Mouse (Mus musculus): Measurements from ENCODE around the gene S1pr5.
"Not testable (repeated sequence)": the region's sequence is repeated elsewhere in the genome, so short reads cannot be mapped to it uniquely, and the experiment has no call there.

S1pr5 gene

DNA sequence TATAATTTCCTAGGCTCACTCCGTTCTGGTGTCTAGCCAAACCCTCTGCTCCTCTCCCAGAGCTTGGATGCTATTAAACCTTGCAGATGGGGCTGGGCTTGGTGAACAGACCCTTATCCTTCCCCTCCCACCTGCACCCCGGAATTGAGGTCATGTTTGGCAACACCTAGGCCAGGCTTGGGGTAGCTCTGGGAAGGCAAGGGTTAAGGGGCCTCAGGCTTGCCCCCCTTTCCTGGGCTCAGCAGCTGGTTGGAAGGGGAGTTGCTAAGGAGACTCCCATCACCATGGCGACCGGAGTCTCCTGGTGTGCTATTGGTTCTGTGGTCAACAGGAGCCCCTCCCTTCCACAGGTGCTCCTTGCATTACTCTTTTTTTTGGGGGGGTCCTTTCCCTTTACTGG, 50.3 kb downstream of the S1pr5 start:
- DNase-seq, result no peak

DNA sequence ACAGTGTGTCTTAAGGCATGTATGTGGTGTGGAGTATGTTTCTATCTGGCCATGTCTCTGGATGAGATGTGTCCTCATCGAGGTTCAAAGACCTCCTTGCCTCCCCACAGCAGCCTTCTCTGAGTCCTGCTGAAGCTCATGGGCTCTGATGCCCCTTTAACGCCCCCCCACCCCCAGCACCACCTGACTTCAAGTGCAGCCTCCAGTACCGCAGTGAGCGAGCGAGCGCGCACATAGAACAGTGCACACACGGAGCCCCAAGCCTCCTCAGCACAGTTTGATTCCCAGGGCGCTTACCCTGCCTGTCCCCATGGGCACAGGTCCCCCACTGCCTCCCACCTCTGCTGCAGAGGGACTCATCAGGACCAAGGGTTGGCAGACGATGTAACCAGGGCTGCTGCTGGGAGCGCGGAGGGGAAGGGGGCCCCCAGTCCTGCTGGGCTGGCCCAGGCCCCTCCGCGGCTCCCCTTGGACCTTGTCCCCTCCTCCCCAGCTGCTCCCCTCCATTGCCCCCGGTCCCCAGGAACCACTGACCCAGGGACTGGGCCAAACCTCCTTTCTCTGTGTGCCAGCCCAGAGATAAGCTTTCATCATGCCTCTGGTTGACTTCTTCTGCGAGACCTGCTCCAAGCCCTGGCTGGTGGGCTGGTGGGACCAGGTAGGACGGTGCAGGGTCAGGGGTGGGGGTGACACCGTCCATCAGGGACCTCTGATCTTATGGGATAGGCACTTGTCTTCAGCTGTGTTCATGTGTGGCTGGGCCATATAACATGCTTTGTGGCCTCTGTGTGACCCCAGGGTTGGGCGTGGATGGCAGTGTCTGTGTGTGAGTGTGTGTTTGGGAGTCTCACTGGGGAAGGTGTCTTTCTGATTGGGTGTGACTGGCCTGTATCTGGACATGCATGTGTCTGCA, 51.5 kb downstream of the S1pr5 start:
- DNase-seq, result no peak

DNA sequence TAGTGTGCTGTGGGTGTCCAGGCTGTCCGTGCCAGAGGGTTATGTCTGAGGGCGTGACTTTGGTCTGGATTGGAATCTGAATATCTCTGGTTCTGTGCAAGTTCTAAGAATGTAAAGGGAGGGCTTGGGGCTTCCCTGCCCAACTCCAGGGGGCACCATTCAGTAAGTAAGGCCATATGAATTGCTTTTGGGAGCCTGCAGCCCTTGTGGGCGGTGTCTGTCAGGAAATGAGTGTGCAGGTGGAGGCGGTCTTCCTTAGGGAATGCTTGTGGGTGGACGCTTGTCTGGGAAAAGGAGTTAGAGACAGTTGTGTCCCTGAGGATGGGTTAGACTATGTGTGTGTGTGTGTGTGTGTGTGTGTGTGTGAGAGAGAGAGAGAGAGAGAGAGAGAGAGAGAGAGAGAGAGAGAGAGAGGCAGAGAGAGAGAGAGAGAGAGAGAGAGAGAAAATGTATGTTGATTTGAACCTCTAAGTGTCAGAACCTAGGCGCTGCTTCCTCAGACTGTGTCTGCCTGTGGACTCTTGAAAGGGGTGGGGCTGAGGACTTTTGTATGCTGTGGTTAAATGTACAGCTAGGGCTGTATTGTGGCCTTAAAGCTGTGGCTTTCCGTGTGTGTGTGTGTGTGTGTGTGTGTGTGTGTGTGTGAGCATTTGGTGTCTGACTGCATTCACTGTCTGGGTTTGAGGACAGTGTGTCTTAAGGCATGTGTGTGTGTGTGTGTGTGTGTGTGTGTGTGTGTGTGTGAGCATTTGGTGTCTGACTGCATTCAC, 52.3 kb downstream of the S1pr5 start:
- not testable (repeated sequence) for DNase-seq

DNA sequence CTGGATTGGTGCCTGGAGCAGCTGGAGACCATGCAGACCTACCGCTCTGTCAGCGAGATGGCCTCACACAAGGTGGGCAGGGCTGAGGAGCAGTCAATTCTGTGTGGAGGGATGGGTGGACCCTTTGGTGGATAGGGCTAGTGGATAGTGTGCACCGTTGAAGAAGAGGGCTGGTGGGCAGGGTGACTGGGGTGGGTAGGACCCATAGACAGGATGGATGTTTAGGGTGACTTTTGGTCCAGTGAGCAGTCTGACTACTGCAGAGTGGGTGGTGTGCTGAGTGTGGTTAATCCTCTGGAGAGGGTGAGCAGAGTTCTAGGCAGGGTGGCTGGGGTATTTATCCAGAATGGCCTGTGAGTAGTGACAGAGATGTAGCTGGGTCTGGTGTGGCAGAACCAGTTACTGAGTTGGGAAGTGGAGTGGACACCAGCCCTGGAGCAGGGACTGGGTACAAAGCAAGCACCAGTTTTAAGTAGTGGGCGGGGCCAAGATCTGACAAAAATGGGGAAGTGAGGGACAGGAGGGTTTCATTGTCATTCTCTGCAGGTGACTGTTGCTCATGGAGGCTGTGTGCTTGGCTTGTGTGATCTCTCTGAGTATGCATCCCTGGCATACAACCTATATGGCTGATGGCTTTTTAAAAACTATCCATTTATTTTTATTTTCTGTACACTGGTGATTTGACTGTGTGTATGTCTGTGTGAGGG, 53.3 kb downstream of the S1pr5 start:
- DNase-seq, result no peak

DNA sequence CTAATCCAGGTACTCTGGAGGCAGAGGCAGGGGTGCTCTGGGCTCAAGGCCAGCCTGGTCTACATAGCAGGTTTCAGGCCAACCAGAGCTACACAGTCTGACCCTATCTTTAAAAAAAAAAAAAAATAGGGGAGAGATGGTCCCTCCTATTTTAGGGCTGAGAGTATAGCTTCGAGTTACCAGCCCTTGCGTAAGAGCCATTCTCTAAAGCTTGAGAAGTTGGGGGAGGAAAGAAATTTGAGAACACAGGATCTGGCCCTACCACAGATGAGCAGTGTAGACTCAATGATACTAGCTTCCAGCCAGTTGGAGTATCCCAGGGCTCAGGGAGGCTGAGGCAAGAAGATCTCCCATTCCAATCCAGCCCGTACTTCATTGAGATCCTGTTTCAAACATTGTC, 54.5 kb downstream of the S1pr5 start:
- no peak for DNase-seq
